ENCODE assay signal across 8 mouse cellular contexts in genomic region chr16:87697707-87698365, GRCm38 (mm10). TPM values are rescaled to one million over a fixed set of nuclear protein-coding genes. Genes with fewer than 3 reads are reported as not detected.
DNase-seq lines count a peak whose midpoint lies in the region; ATAC-seq and TF ChIP-seq lines count a peak whose summit lies in the region.

No protein-coding gene starts in this region.

- TF ChIP-seq CTCF in small intestine, adult 2 months (IDR thresholded peaks at IDR 0.05; ENCODE audit: extremely low read depth, insufficient read length, insufficient replicate concordance, low read depth, low read length), result no peak

- no peaks in the 10 kb centered on the region for H3K27me3 ChIP-seq in megakaryocyte, embryonic 14.5 days (replicated peaks)
- no peaks in the 10 kb centered on the region for H3K27me3 ChIP-seq in erythroblast, embryonic 14.5 days (ENCODE audit: control insufficient read depth)
- no peaks in the 10 kb centered on the region for H3K27me3 ChIP-seq in limb, embryonic 11.5 days (ENCODE audit: control insufficient read depth, insufficient read depth, low read length)
- no peaks in the 10 kb centered on the region for H3K27me3 ChIP-seq in small intestine, adult 2 months (ENCODE audit: control insufficient read depth, insufficient read depth, low read length)

- no peak for ATAC-seq in megakaryocyte, adult 5-6 weeks (ENCODE audit: poor library complexity, severe bottlenecking)
- ATAC-seq in limb, embryonic 11.5 days (ENCODE audit: insufficient number of reproducible peaks, low FRiP score, low TSS enrichment, low read depth), result no peak

- DNase-seq in limb, embryonic 11.5 days (ENCODE audit: low spot score), result no peak
- no peak for DNase-seq in urinary bladder, postnatal 14 days (ENCODE audit: low spot score)
- DNase-seq in adrenal gland, postnatal 4 days (ENCODE audit: low spot score in 2 of 2), result no peak
- no peak for DNase-seq in layer of hippocampus, postnatal 14 days (ENCODE audit: low spot score in 2 of 2)

- 54% methylated on average over 16 of the region's 16 CpGs for WGBS in limb, embryonic 11.5 days
- WGBS in small intestine, adult 2 months, result 37% methylated on average over 16 of the region's 16 CpGs

- peak overlapping the region; percentile 38 for H3K4me2 ChIP-seq in limb, embryonic 11.5 days (ENCODE audit: low read depth, severe bottlenecking)

- H3K36me3 ChIP-seq in megakaryocyte, embryonic 14.5 days (replicated peaks; ENCODE audit: low read length), result peaks cover 10% of the 10 kb centered on the region
- peaks cover 14% of the 10 kb centered on the region for H3K36me3 ChIP-seq in erythroblast, embryonic 14.5 days (ENCODE audit: control insufficient read depth)
- no peaks in the 10 kb centered on the region for H3K36me3 ChIP-seq in limb, embryonic 11.5 days (ENCODE audit: control insufficient read depth, insufficient read depth, low read length)
- H3K36me3 ChIP-seq in small intestine, adult 2 months (ENCODE audit: control insufficient read depth, insufficient read depth, low read length), result no peaks in the 10 kb centered on the region

- H3K4me1 ChIP-seq in megakaryocyte, embryonic 14.5 days, result peaks cover 48% of the 10 kb centered on the region
- H3K4me1 ChIP-seq in erythroblast, embryonic 14.5 days (ENCODE audit: control insufficient read depth), result peaks cover 48% of the 10 kb centered on the region
- H3K4me1 ChIP-seq in limb, embryonic 11.5 days (ENCODE audit: control insufficient read depth, insufficient read depth, low read length), result no peaks in the 10 kb centered on the region
- H3K4me1 ChIP-seq in small intestine, adult 2 months (ENCODE audit: control insufficient read depth, insufficient read depth, insufficient read length, low read length), result peaks cover 3% of the 10 kb centered on the region

- H3K4me3 ChIP-seq in megakaryocyte, embryonic 14.5 days (replicated peaks), result peak overlapping the region; percentile 96
- peak overlapping the region; percentile 89 for H3K4me3 ChIP-seq in erythroblast, embryonic 14.5 days (replicated peaks)
- no peak overlapping the region; the same call in 1 of the 2 replicates for H3K4me3 ChIP-seq in limb, embryonic 11.5 days (ENCODE audit: low read depth, low read length)
- peak overlapping the region; percentile 59; the same call in 1 of the 2 replicates for H3K4me3 ChIP-seq in small intestine, adult 2 months (ENCODE audit: low read depth, low read length)

- H3K27ac ChIP-seq in limb, embryonic 11.5 days (replicated peaks; ENCODE audit: low read depth, low read length), result no peak overlapping the region
- no peak overlapping the region for H3K27ac ChIP-seq in small intestine, adult 2 months (ENCODE audit: insufficient read depth, low read depth, low read length)

- no peaks in the 10 kb centered on the region for H3K9me3 ChIP-seq in megakaryocyte, embryonic 14.5 days
- no peaks in the 10 kb centered on the region for H3K9me3 ChIP-seq in erythroblast, embryonic 14.5 days (ENCODE audit: control insufficient read depth, low read length)
- H3K9me3 ChIP-seq in limb, embryonic 11.5 days (ENCODE audit: control insufficient read depth, low read length), result no peaks in the 10 kb centered on the region

- no peak for TF ChIP-seq POLR2A in small intestine, adult 2 months (IDR thresholded peaks at IDR 0.05; ENCODE audit: low read depth, low read length)

- H3K9ac ChIP-seq in limb, embryonic 11.5 days (ENCODE audit: low read length), result no peak overlapping the region

RNA-seq across cellular contexts. Expression of gene Bach1, which starts 0.9 kb away (rescaled TPM):
- 6.0 and 6.3 TPM in 2 replicates for polyA plus RNA-seq in megakaryocyte, embryonic 14.5 days (2012; ENCODE audit: insufficient read depth, low replicate concordance)
- 52.2 and 53.5 TPM in 2 replicates for total RNA-seq in megakaryocyte, adult 5-6 weeks (2015)
- total RNA-seq in megakaryocyte, adult 5-6 weeks (2017), result 90.8 and 98.4 TPM in 2 replicates
- polyA plus RNA-seq in erythroblast, embryonic 14.5 days (2012), result 0.73 and 0.85 TPM in 2 replicates
- polyA plus RNA-seq in limb, embryonic 11.5 days (2014; fragmentation: Nextera tagmentation; extraction: Ambion mirVana), result 15.9 and 18.4 TPM in 2 replicates
- 4.9 and 29.1 TPM in 2 replicates for polyA plus RNA-seq in small intestine, adult 2 months (2012; rRNA removed)
- 10 to 100 TPM; 29.4 to 30.9 TPM for total RNA-seq in adrenal gland, postnatal 4 days (2021)
- total RNA-seq in layer of hippocampus, postnatal 14 days (2021), result 10 to 100 TPM; 14.5 to 15.6 TPM
